Mouse (Mus musculus) stomach, embryonic 14.5 days (tissue): ENCODE data around the gene Il9r. TPM values are rescaled to one million over a fixed set of nuclear protein-coding genes. Genes with fewer than 3 reads are reported as not detected.

Experiments used
- ATAC-seq: fragments of 200-750 bp; cut with Nextera tagmentation; 2 replicates; pipeline ENCODE4 v1.8.0; 2017; ENCODE audit warnings: low read depth, moderate TSS enrichment; ENCODE audit not compliant: insufficient number of reproducible peaks, insufficient read depth, low FRiP score
- H3K27ac ChIP-seq: fragments of 300-500 bp; sonication (generic); 2 replicates; pipeline ENCODE4 v1.5.1; 2014; ENCODE audit warnings: mild to moderate bottlenecking, low read length, moderate library complexity, mixed read lengths
- H3K27me3 ChIP-seq: fragments of 300-500 bp; sonication (generic); 2 replicates; pipeline ENCODE4 v1.6.1; 2014; ENCODE audit warnings: low read length, control low read depth, mixed read lengths; ENCODE audit not compliant: control insufficient read depth, insufficient read depth
- H3K36me3 ChIP-seq: fragments of 300-500 bp; sonication (generic); 2 replicates; pipeline ENCODE4 v1.6.1; 2014; ENCODE audit warnings: mild to moderate bottlenecking, control low read depth, low read length, moderate library complexity, mixed read lengths; ENCODE audit not compliant: control insufficient read depth, insufficient read depth
- H3K4me1 ChIP-seq: fragments of 300-500 bp; sonication (generic); 2 replicates; pipeline ENCODE4 v1.6.1; 2014; ENCODE audit warnings: low read length, control low read depth, mixed read lengths; ENCODE audit not compliant: control insufficient read depth, insufficient read depth
- H3K4me2 ChIP-seq: fragments of 300-500 bp; sonication (generic); replicated peaks from 2 replicates; pipeline ENCODE4 v1.6.1; 2014; ENCODE audit warnings: low read depth, low read length, control low read depth
- H3K4me3 ChIP-seq: fragments of 300-500 bp; sonication (generic); 2 replicates; pipeline ENCODE4 v1.5.1; 2014; ENCODE audit warnings: low read depth, low read length, control low read depth
- H3K9ac ChIP-seq: fragments of 300-500 bp; sonication (generic); replicated peaks from 2 replicates; pipeline ENCODE4 v1.6.1; 2014; ENCODE audit warnings: low read depth, mild to moderate bottlenecking, control low read depth, low read length, moderate library complexity, mixed read lengths
- H3K9me3 ChIP-seq: fragments of 300-500 bp; sonication (generic); 2 replicates; pipeline ENCODE4 v1.6.1; 2016; ENCODE audit warnings: low read depth, low read length, control low read depth; ENCODE audit not compliant: control insufficient read depth
- WGBS: fragments of 180-500 bp; shearing (Covaris S2); extraction: QIAGEN DNeasy Blood & Tissue Kit; methylation state at CpG from one replicate; pipeline ENCODE4 v1.1.7; 2014; 5-methylcytosine and 5-hydroxymethylcytosine counted together
- polyA plus RNA-seq: library from polyadenylated mRNA; unstranded; fragments of >200 nt; fragmentation: Nextera tagmentation; extraction: Ambion mirVana; gene quantifications from 2 replicates; pipeline ENCODE4 v1.2.1, GENCODE M21; 2014

The Il9r gene
- polyA plus RNA-seq, 1 experiment from 2014 or later, result 0.06 TPM

- H3K9ac ChIP-seq, result no peak overlapping the region
- H3K4me3 ChIP-seq, result no peak overlapping the region
- H3K36me3 ChIP-seq, result no peaks in the 10 kb centered on the region
- H3K4me1 ChIP-seq, result no peaks in the 10 kb centered on the region
- no peaks in the 10 kb centered on the region for H3K9me3 ChIP-seq
- no peaks in the 10 kb centered on the region for H3K27me3 ChIP-seq
- 88% methylated on average over 7 of the region's 7 CpGs for WGBS
- no peak for ATAC-seq
- no peak overlapping the region for H3K4me2 ChIP-seq
- no peak overlapping the region for H3K27ac ChIP-seq
Observed at GRCm38 (mm10) chr11:32153216-32153615, 46.9 kb downstream of the Il9r start.

DNA sequence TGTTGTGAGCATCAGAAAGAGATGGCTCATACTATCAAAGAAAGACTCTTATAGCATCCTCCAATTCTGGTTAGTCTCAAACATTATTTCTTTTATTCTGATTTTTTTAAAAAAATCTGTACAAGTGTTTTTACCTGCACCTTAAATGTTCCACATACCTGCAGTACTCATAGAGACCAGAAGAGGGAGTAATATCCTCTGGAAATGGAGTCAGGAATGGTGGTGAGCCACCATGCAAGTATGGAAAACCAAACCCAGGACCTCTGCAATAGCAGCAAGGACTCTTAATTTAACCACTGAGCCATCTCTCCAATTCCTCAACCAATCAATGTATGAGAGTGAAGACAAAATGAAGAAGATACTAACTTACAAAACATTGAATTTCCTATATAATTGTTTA lies 47.3 kb downstream of the Il9r start:
- H3K4me2 ChIP-seq, result no peak overlapping the region
- no peak for ATAC-seq
- no peak overlapping the region for H3K27ac ChIP-seq
- no peaks in the 10 kb centered on the region for H3K4me1 ChIP-seq
- no peaks in the 10 kb centered on the region for H3K36me3 ChIP-seq
- no peaks in the 10 kb centered on the region for H3K9me3 ChIP-seq
- H3K27me3 ChIP-seq, result no peaks in the 10 kb centered on the region
- no peak overlapping the region for H3K4me3 ChIP-seq
- H3K9ac ChIP-seq, result no peak overlapping the region

GRCm38 (mm10) chr11:32151243-32151642 lies 48.8 kb downstream of the Il9r start:
- WGBS, result 94% methylated on average over 5 of the region's 5 CpGs
- Histone ChIP-seq H3K36me3 (no peaks in the 10 kb centered on the region), H3K4me3 (no peak overlapping the region), H3K27ac (no peak overlapping the region), H3K9ac (no peak overlapping the region), H3K9me3 (no peaks in the 10 kb centered on the region), H3K4me2 (no peak overlapping the region), H3K4me1 (no peaks in the 10 kb centered on the region), H3K27me3 (no peaks in the 10 kb centered on the region)
- no peak for ATAC-seq

- WGBS, result 78% methylated on average over 11 of the region's 11 CpGs
- H3K36me3 ChIP-seq, result no peaks in the 10 kb centered on the region
- no peaks in the 10 kb centered on the region for H3K27me3 ChIP-seq
- H3K4me3 ChIP-seq, result no peak overlapping the region
- H3K4me2 ChIP-seq, result no peak overlapping the region
- H3K27ac ChIP-seq, result no peak overlapping the region
- no peak for ATAC-seq
- no peaks in the 10 kb centered on the region for H3K4me1 ChIP-seq
- no peaks in the 10 kb centered on the region for H3K9me3 ChIP-seq
- no peak overlapping the region for H3K9ac ChIP-seq
Observed at GRCm38 (mm10) chr11:32149605-32150004, 50.5 kb downstream of the Il9r start.

- Histone ChIP-seq H3K27me3 (no peaks in the 10 kb centered on the region), H3K4me1 (peaks cover 6% of the 10 kb centered on the region; the same call in 1 of the 2 replicates), H3K4me3 (no peak overlapping the region), H3K36me3 (no peaks in the 10 kb centered on the region), H3K27ac (no peak overlapping the region), H3K9ac (no peak overlapping the region), H3K4me2 (no peak overlapping the region), H3K9me3 (no peaks in the 10 kb centered on the region)
- ATAC-seq, result no peak
- 76% methylated on average over 5 of the region's 5 CpGs for WGBS
Observed at GRCm38 (mm10) chr11:32142771-32143170, 57.3 kb downstream of the Il9r start.

GRCm38 (mm10) chr11:32141627-32142586 lies 58.2 kb downstream of the Il9r start:
- H3K9ac ChIP-seq, result no peak overlapping the region
- WGBS, result 73% methylated on average over 15 of the region's 15 CpGs
- no peaks in the 10 kb centered on the region for H3K36me3 ChIP-seq

GRCm38 (mm10) chr11:32141034-32141433 lies 59.0 kb downstream of the Il9r start:
- peaks cover 8% of the 10 kb centered on the region; the same call in 1 of the 2 replicates for H3K4me1 ChIP-seq
- H3K9me3 ChIP-seq, result no peaks in the 10 kb centered on the region
- no peak overlapping the region for H3K4me2 ChIP-seq
- no peaks in the 10 kb centered on the region for H3K36me3 ChIP-seq
- H3K27me3 ChIP-seq, result no peaks in the 10 kb centered on the region
- no peak for ATAC-seq
- WGBS, result 13% methylated on average over 2 of the region's 2 CpGs
- no peak overlapping the region for H3K4me3 ChIP-seq
- no peak overlapping the region for H3K27ac ChIP-seq
- H3K9ac ChIP-seq, result no peak overlapping the region

More at GRCm38 (mm10) chr11:32141627-32142586, 58.2 kb downstream of the Il9r start:
- H3K27ac ChIP-seq, result no peak overlapping the region
- no peaks in the 10 kb centered on the region for H3K27me3 ChIP-seq
- no peak for ATAC-seq
- H3K4me3 ChIP-seq, result no peak overlapping the region
- no peak overlapping the region for H3K4me2 ChIP-seq
- H3K9me3 ChIP-seq, result no peaks in the 10 kb centered on the region
- H3K4me1 ChIP-seq, result peaks cover 8% of the 10 kb centered on the region; the same call in 1 of the 2 replicates

- ATAC-seq, result no peak
- no peak overlapping the region for H3K27ac ChIP-seq
- no peaks in the 10 kb centered on the region for H3K36me3 ChIP-seq
- no peak overlapping the region for H3K9ac ChIP-seq
- H3K4me3 ChIP-seq, result no peak overlapping the region
- H3K9me3 ChIP-seq, result no peaks in the 10 kb centered on the region
- 68% methylated on average over 6 of the region's 6 CpGs for WGBS
- H3K4me2 ChIP-seq, result no peak overlapping the region
- H3K27me3 ChIP-seq, result no peaks in the 10 kb centered on the region
- peaks cover 8% of the 10 kb centered on the region; the same call in 1 of the 2 replicates for H3K4me1 ChIP-seq
Observed at GRCm38 (mm10) chr11:32139528-32139961, 60.5 kb downstream of the Il9r start.
